Mouse (Mus musculus): ENCODE data around the gene Nps. TPM values are rescaled to one million over a fixed set of nuclear protein-coding genes. Genes with fewer than 3 reads are reported as not detected.

Gene Nps
- total and polyA plus RNA-seq, 3 experiments: not detected

DNA sequence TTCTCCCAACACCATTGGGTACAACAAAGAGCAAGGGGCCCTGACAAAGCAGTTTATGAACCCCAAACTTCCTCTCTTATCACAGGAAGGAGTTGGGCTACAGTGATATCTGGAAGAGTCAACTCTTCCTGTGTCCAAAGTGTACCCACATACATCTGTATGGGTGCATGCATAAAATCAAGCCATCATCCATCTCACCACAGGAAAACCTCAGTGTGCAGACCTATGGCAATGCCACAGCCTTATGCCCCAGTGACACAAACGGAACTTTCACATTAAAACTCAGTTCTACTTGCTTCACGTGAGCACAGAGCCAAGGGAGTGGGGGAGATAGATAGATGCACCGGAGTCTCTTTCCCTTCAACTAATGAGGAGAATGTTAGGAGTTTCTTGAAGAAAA lies 36.0 kb downstream of the Nps start:
- TF ChIP-seq HCFC1 (IDR thresholded peaks at IDR 0.05; ENCODE audit: low read depth, low read length) (no peak), EP300 (IDR thresholded peaks at IDR 0.05; ENCODE audit: low read depth in 1 of 2, low read length in 2 of 2) (no peak), JUND (IDR thresholded peaks at IDR 0.05; ENCODE audit: low read depth, low read length) (no peak), USF2 (IDR thresholded peaks at IDR 0.05; ENCODE audit: borderline replicate concordance in 1 of 2, insufficient read depth in 1 of 2, low read depth in 1 of 2, low read length in 2 of 2) (no peak), ZKSCAN1 (IDR thresholded peaks at IDR 0.05; ENCODE audit: low read depth, low read length) (no peak), NRF1 (IDR thresholded peaks at IDR 0.05; ENCODE audit: insufficient read depth, low read depth, low read length, poor library complexity, severe bottlenecking) (no peak), MXI1 (IDR thresholded peaks at IDR 0.05; ENCODE audit: low read depth, low read length) (no peak)
- no peak overlapping the region for H3K4me3 ChIP-seq (ENCODE audit: control insufficient read depth in 1 of 2, insufficient read depth in 1 of 2, low read depth in 2 of 2, low read length in 2 of 2)
- no peaks in the 10 kb centered on the region for H3K9me3 ChIP-seq (replicated peaks; ENCODE audit: insufficient read depth, low read length)
- no peaks in the 10 kb centered on the region for H3K79me2 ChIP-seq (ENCODE audit: control insufficient read depth, insufficient read depth, low read length, poor library complexity)
- H3K27me3 ChIP-seq (ENCODE audit: control insufficient read depth in 1 of 2, insufficient read depth in 2 of 2, low read length in 2 of 2): no peaks in the 10 kb centered on the region
- no peaks in the 10 kb centered on the region for H3K36me3 ChIP-seq (ENCODE audit: control insufficient read depth in 1 of 2, insufficient read depth in 2 of 2, low read length in 2 of 2)
- no peaks in the 10 kb centered on the region for H3K4me1 ChIP-seq (ENCODE audit: control insufficient read depth in 1 of 2, insufficient read depth in 2 of 2, low read length in 2 of 2)
- no peak for DNase-seq (ENCODE audit: low read depth, low spot score)
- H3K9ac ChIP-seq (ENCODE audit: control insufficient read depth, low read depth, low read length, poor library complexity, severe bottlenecking): no peak overlapping the region
- H3K27ac ChIP-seq (ENCODE audit: control insufficient read depth, low read depth, low read length): no peak overlapping the region

- Histone ChIP-seq H3K4me3 (ENCODE audit: control insufficient read depth in 1 of 2, insufficient read depth in 1 of 2, low read depth in 2 of 2, low read length in 2 of 2) (no peak overlapping the region), H3K27ac (ENCODE audit: control insufficient read depth, low read depth, low read length) (no peak overlapping the region), H3K36me3 (ENCODE audit: control insufficient read depth in 1 of 2, insufficient read depth in 2 of 2, low read length in 2 of 2) (no peaks in the 10 kb centered on the region), H3K27me3 (ENCODE audit: control insufficient read depth in 1 of 2, insufficient read depth in 2 of 2, low read length in 2 of 2) (no peaks in the 10 kb centered on the region), H3K9me3 (replicated peaks; ENCODE audit: insufficient read depth, low read length) (no peaks in the 10 kb centered on the region), H3K4me1 (ENCODE audit: control insufficient read depth in 1 of 2, insufficient read depth in 2 of 2, low read length in 2 of 2) (no peaks in the 10 kb centered on the region), H3K9ac (ENCODE audit: control insufficient read depth, low read depth, low read length, poor library complexity, severe bottlenecking) (no peak overlapping the region), H3K79me2 (ENCODE audit: control insufficient read depth, insufficient read depth, low read length, poor library complexity) (no peaks in the 10 kb centered on the region)
- no peak for DNase-seq (ENCODE audit: low read depth, low spot score)
- TF ChIP-seq TCF12 (IDR thresholded peaks at IDR 0.05; ENCODE audit: low read depth, low read length) (no peak), TAL1 (IDR thresholded peaks at IDR 0.05; ENCODE audit: low read length) (no peak), GABPA (IDR thresholded peaks at IDR 0.05; ENCODE audit: low read depth, low read length) (no peak), EP300 (IDR thresholded peaks at IDR 0.05; ENCODE audit: low read depth in 1 of 2, low read length in 2 of 2) (no peak), ZC3H11A (IDR thresholded peaks at IDR 0.05; ENCODE audit: low read depth, low read length) (no peak), CTCF (IDR thresholded peaks at IDR 0.05 in 2 of 3, conservative IDR thresholded peaks at IDR 0.05 in 1 of 3; ENCODE audit: control insufficient read depth in 1 of 3, insufficient read depth in 1 of 3, low read depth in 2 of 3, low read length in 3 of 3, poor library complexity in 1 of 3, severe bottlenecking in 1 of 3) (no peak), ZMIZ1 (IDR thresholded peaks at IDR 0.05; ENCODE audit: low read depth, low read length) (no peak), CHD1 (IDR thresholded peaks at IDR 0.05; ENCODE audit: low read depth, low read length) (no peak), UBTF (IDR thresholded peaks at IDR 0.05; ENCODE audit: borderline replicate concordance, insufficient read depth, low read depth, low read length) (no peak), SIN3A (IDR thresholded peaks at IDR 0.05; ENCODE audit: low read length) (no peak), USF1 (IDR thresholded peaks at IDR 0.05; ENCODE audit: low read depth, low read length) (no peak), ETS1 (IDR thresholded peaks at IDR 0.05; ENCODE audit: low read depth, low read length) (no peak), BHLHE40 (IDR thresholded peaks at IDR 0.05; ENCODE audit: borderline replicate concordance, low read depth, low read length) (no peak), MAFK (IDR thresholded peaks at IDR 0.05; ENCODE audit: borderline replicate concordance, low read depth, low read length) (no peak), TBP (IDR thresholded peaks at IDR 0.05; ENCODE audit: low read depth, low read length) (no peak)
These were observed 46.0 kb downstream of the Nps start for GRCm38 (mm10) chr7:135304496-135304895.

Other genes starting within 250 kb of the Nps start
- not detected in 2 replicates for gene Foxi2, start 151.6 kb downstream of the Nps start, total RNA-seq (2012; rRNA removed)
- gene Foxi2, start 151.6 kb downstream of the Nps start, polyA plus RNA-seq (2012; ENCODE audit: insufficient read depth in 1 of 2, insufficient read length in 2 of 2, low read depth in 1 of 2, low replicate concordance in 2 of 2, missing spikeins in 1 of 2): not detected